Mouse (Mus musculus) hindbrain, postnatal 0 days (tissue): ENCODE data around the gene Lpgat1. TPM values are rescaled to one million over a fixed set of nuclear protein-coding genes. Genes with fewer than 3 reads are reported as not detected.

Experiments
- ATAC-seq: fragments of 200-750 bp; cut with Nextera tagmentation; 2 replicates; pipeline ENCODE4 v1.8.0; 2017; ENCODE audit warnings: mild to moderate bottlenecking, moderate TSS enrichment, moderate library complexity
- DNase-seq: peaks from one replicate; pipeline ENCODE4 v3.0.0-alpha.2; 2015; ENCODE audit warnings: low spot score
- H3K27ac ChIP-seq: fragments of 300-500 bp; sonication (generic); 2 replicates; pipeline ENCODE4 v1.5.1; 2014; ENCODE audit warnings: mild to moderate bottlenecking
- H3K27me3 ChIP-seq: fragments of 300-500 bp; sonication (generic); 2 replicates; pipeline ENCODE4 v1.6.1; 2014; ENCODE audit warnings: low read length, mixed read lengths; ENCODE audit not compliant: insufficient read depth
- H3K36me3 ChIP-seq: fragments of 300-500 bp; sonication (generic); 2 replicates; pipeline ENCODE4 v1.6.1; 2014; ENCODE audit warnings: low read length, mixed read lengths; ENCODE audit not compliant: insufficient read depth
- H3K4me1 ChIP-seq: fragments of 300-500 bp; sonication (generic); 2 replicates; pipeline ENCODE4 v1.6.1; 2014; ENCODE audit warnings: antibody characterized with exemption, low read length, mixed read lengths; ENCODE audit not compliant: insufficient read depth
- H3K4me2 ChIP-seq: fragments of 300-500 bp; sonication (generic); 2 replicates; pipeline ENCODE4 v1.6.1; 2014; ENCODE audit warnings: low read depth, mild to moderate bottlenecking, low read length, moderate library complexity, mixed read lengths
- H3K4me3 ChIP-seq: fragments of 300-500 bp; sonication (generic); 2 replicates; pipeline ENCODE4 v1.5.1; 2014; ENCODE audit warnings: low read length
- H3K9ac ChIP-seq: fragments of 300-500 bp; sonication (generic); replicated peaks from 2 replicates; pipeline ENCODE4 v1.6.1; 2014; ENCODE audit warnings: mild to moderate bottlenecking, low read length, moderate library complexity, mixed read lengths
- H3K9me3 ChIP-seq: fragments of 300-500 bp; sonication (generic); 2 replicates; pipeline ENCODE4 v1.6.1; 2016; ENCODE audit warnings: low read length, mixed read lengths
- CTCF ChIP-seq: IDR thresholded peaks from 2 replicates; pipeline ENCODE4 v1.5.1; 2016; ENCODE audit warnings: antibody characterized with exemption, control low read depth, low read depth
- WGBS: fragments of 180-500 bp; shearing (Covaris S2); extraction: QIAGEN DNeasy Blood & Tissue Kit; methylation state at CpG from one replicate; pipeline ENCODE4 v1.1.7; 2014; 5-methylcytosine and 5-hydroxymethylcytosine counted together
- polyA plus RNA-seq: library from polyadenylated mRNA; unstranded; fragments of >200 nt; fragmentation: Nextera tagmentation; extraction: Ambion mirVana; gene quantifications from 2 replicates; pipeline ENCODE4 v1.2.1, GENCODE M21; 2015
- total RNA-seq: library from RNA; depleted of rRNA; stranded (reverse); fragments of >200 nt; gene quantifications from 2 replicates; pipeline ENCODE4 v1.2.3, GENCODE M21; 2014

Lpgat1 gene
- total and polyA plus RNA-seq, 2 experiments from 2014 or later: 47.7 to 49.9 TPM

DNA sequence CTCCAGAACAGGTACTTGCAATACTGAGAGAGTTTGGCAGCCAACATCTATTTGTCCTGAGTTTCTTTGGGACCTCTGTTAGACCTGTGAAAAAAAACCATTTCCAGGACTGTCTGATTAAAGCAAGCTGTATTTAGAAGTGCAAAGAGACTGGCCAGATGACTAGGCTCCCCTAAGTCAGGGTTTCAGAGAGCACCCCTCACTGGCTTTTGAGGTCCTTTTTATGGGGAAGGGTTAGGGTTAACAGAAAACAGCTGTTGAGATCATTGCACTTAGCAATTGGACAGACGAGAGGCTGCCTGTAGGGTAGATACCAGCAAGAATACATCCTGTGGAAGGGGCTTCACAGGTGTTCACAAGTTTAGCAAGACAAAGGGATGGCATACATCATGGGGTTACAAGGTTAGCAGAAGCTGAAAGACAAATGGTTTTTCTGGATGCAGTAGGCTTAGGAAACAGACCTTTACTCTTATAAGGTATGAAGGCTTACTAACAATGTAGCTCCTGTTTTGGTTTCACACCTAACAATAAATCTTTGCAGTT is 19.3 kb upstream of the Lpgat1 start:
- no peak for TF ChIP-seq CTCF
- Histone ChIP-seq H3K4me2 (no peak overlapping the region), H3K4me1 (no peaks in the 10 kb centered on the region), H3K9ac (no peak overlapping the region), H3K9me3 (no peaks in the 10 kb centered on the region), H3K27me3 (no peaks in the 10 kb centered on the region), H3K4me3 (no peak overlapping the region), H3K36me3 (no peaks in the 10 kb centered on the region), H3K27ac (no peak overlapping the region)
- no peak for ATAC-seq
- 46% methylated on average over 1 of the region's 1 CpGs for WGBS
- DNase-seq: no peak

DNA sequence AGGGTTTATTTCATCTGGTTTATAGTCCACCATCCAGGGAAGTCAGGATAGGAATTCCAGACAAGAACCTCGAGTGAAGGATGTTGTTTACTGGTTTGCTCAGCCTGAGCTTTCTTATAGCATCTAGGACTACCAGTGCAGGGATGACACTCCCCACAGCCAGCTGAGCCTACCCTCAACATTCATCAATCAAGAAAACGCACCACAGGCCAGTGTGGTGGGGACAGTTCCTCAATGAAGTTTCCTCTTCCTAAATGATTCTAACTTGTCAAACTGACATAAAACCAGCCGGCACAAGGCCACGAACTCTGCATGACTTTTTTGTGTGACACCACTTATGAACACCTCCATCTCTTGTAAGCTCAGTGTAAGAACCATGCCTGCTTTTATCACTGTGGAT is 13.1 kb upstream of the Lpgat1 start:
- Histone ChIP-seq H3K27me3 (no peaks in the 10 kb centered on the region), H3K36me3 (no peaks in the 10 kb centered on the region), H3K9ac (no peak overlapping the region), H3K4me2 (no peak overlapping the region), H3K4me3 (no peak overlapping the region), H3K9me3 (no peaks in the 10 kb centered on the region), H3K4me1 (no peaks in the 10 kb centered on the region), H3K27ac (no peak overlapping the region)
- 59% methylated on average over 4 of the region's 4 CpGs for WGBS
- DNase-seq (no peak), ATAC-seq (no peak)
- no peak for TF ChIP-seq CTCF

DNA sequence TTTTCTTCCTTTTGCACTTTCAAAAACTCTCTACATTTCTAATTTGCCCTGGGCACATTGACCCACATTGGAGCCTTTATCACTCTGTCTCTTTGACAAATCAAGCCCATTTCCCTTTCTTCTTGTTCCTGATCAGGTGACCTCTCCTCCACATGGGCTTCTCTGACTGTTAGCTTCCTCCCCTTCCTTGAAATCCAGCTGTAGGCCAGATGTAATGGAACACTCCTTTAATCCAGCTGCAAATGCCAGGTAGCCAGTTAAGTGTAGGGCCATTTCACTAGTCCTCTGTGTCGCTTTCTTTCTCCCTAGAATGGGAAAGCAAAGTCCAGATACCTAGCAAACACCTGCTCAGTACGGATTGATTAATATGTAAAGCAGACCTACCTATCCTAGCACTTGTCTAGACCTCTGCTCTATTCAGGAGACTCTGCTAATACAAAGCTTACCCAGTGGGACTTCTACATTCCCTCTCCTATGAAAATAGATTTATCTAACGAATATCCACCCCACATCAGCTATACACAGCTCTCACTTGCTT is 11.0 kb upstream of the Lpgat1 start:
- Histone ChIP-seq H3K27me3 (no peaks in the 10 kb centered on the region), H3K36me3 (no peaks in the 10 kb centered on the region), H3K4me2 (no peak overlapping the region), H3K4me1 (no peaks in the 10 kb centered on the region), H3K27ac (no peak overlapping the region), H3K4me3 (no peak overlapping the region), H3K9me3 (no peaks in the 10 kb centered on the region), H3K9ac (no peak overlapping the region)
- 72% methylated on average over 3 of the region's 3 CpGs for WGBS
- TF ChIP-seq CTCF: no peak
- DNase-seq: no peak
- no peak for ATAC-seq

DNA sequence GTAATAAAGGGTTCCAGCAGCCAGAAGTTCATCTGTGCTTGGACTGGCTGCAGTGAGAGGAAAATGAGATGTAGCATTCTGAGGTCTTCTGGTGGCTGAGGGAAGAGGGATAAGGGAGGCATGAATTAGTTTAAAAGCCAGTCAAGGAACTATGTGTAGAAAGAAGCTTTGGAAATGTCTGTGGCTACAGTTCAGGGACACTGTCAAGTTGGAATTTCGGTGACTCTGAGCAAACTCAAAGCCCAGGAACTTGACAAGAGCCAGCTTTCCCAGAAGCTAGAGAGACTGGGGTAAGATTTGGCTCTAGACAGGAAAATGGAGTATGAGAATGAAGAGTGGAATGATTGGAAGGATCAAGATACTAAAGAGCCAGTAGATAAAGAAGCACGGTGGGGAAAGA is 7.8 kb upstream of the Lpgat1 start:
- Histone ChIP-seq H3K36me3 (no peaks in the 10 kb centered on the region), H3K27ac (no peak overlapping the region), H3K9ac (no peak overlapping the region), H3K27me3 (no peaks in the 10 kb centered on the region), H3K4me2 (no peak overlapping the region), H3K9me3 (no peaks in the 10 kb centered on the region), H3K4me3 (no peak overlapping the region), H3K4me1 (no peaks in the 10 kb centered on the region)
- WGBS: 86% methylated on average over 2 of the region's 2 CpGs
- no peak for TF ChIP-seq CTCF
- no peak for ATAC-seq
- DNase-seq: no peak

DNA sequence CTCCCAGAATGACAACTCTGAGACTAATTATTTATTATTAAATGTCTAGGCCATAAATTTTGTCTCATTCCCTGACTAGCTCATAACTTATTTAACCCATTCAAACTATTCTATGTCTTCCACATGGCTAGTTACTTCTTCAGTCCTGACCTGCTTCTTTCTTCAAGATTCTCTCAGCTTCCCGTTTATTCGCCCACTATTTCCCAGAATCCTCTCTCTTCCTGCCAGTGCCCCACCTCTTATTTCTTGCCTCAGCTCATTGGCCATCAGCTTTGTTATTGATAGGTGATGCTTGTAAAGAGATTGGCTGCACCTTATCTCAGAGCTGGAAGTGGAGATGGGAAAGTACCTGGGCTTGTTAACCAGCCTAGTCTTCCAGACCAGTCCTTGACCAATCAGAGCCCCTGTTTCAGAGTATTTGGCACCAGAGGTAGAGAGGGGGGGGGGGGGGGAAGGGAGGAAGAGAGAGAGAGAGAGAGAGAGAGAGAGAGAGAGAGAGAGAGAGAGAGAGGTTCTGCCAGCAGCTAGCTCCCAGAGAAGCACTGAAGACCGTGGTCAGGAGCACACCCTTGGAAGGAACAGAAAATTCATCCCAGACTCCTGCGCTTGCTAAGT is 5.3 kb upstream of the Lpgat1 start:
- WGBS: 78% methylated on average over 4 of the region's 4 CpGs
- no peaks in the 10 kb centered on the region for H3K4me1 ChIP-seq
- DNase-seq (no peak), ATAC-seq (no peak)
- H3K4me2 ChIP-seq: no peak overlapping the region
- no peaks in the 10 kb centered on the region for H3K9me3 ChIP-seq
- H3K4me3 ChIP-seq: no peak overlapping the region
- TF ChIP-seq CTCF: no peak
- no peaks in the 10 kb centered on the region for H3K27me3 ChIP-seq
- H3K36me3 ChIP-seq: no peaks in the 10 kb centered on the region
- H3K9ac ChIP-seq: no peak overlapping the region
- H3K27ac ChIP-seq: no peak overlapping the region

DNA sequence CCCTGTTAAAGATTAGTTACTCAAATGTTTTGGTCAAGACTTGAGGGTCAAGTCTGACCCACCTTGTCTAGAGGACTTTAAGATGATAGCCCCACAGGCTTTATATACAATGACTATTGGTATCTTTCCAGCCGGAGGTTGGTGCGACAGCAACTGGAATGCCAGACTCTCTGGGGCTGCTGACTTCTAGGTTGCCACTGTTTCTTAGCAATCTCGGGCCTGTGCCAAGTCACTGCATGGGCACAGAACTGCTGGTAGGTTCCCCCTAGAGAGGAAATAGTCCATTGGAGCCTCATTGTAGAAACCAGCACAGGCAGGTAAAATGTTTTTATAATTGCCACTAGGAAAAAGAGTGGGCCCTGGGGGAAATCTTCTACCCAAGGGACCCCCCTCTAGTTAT is 3.8 kb upstream of the Lpgat1 start:
- ATAC-seq (no peak), DNase-seq (peak; percentile 11)
- H3K36me3 ChIP-seq: no peaks in the 10 kb centered on the region
- H3K4me1 ChIP-seq: no peaks in the 10 kb centered on the region
- TF ChIP-seq CTCF: no peak
- H3K4me2 ChIP-seq: no peak overlapping the region
- H3K27ac ChIP-seq: no peak overlapping the region
- no peak overlapping the region for H3K9ac ChIP-seq
- no peaks in the 10 kb centered on the region for H3K9me3 ChIP-seq
- no peak overlapping the region for H3K4me3 ChIP-seq
- no peaks in the 10 kb centered on the region for H3K27me3 ChIP-seq
- 43% methylated on average over 3 of the region's 3 CpGs for WGBS

DNA sequence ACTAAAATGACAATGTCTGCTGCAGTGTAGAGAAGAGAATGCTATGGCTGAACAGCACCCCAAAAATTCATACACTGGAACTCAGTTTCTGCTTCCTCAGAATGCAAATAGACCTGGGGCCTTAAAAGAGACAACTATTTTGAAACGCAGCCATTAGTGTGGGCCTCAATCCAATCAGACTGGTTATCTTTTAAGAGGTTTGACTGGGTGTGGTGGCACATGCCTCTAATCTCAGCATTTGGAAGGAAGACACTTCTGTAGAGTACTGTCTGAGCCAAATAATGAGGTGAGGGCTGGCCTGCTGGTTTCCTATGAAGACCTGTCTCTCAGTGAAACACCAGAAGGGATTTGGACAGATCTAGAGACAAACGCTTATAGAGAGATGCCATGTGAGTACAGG is 2.5 kb upstream of the Lpgat1 start:
- no peak for DNase-seq
- no peak for ATAC-seq
- Histone ChIP-seq H3K4me1 (no peaks in the 10 kb centered on the region), H3K27me3 (no peaks in the 10 kb centered on the region), H3K4me3 (no peak overlapping the region), H3K9me3 (no peaks in the 10 kb centered on the region), H3K4me2 (no peak overlapping the region), H3K9ac (no peak overlapping the region), H3K36me3 (no peaks in the 10 kb centered on the region), H3K27ac (no peak overlapping the region)
- no peak for TF ChIP-seq CTCF
- 86% methylated on average over 2 of the region's 2 CpGs for WGBS
